Mouse (Mus musculus): ENCODE data around the gene Gnas.

GRCm38 (mm10) chr2:174288673-174289430 is 4.7 kb downstream of the Gnas start:
- no peak for TF ChIP-seq CTCF (IDR thresholded peaks at IDR 0.05; ENCODE audit: control insufficient read depth, insufficient read depth, insufficient read length)
- TF ChIP-seq USF1 (IDR thresholded peaks at IDR 0.05; ENCODE audit: low read depth): no peak
- no peak for TF ChIP-seq MAX (IDR thresholded peaks at IDR 0.05)
- TF ChIP-seq MYOG (IDR thresholded peaks at IDR 0.05; ENCODE audit: control insufficient read depth, extremely low read depth, insufficient read length): no peak
- no peak for TF ChIP-seq CEBPB (IDR thresholded peaks at IDR 0.05; ENCODE audit: low read depth)
- TF ChIP-seq FOSL1 (IDR thresholded peaks at IDR 0.05; ENCODE audit: insufficient read depth, low read length, poor library complexity, severe bottlenecking): no peak
